ENCODE assay signal across 8 mouse cellular contexts in the genomic region with DNA sequence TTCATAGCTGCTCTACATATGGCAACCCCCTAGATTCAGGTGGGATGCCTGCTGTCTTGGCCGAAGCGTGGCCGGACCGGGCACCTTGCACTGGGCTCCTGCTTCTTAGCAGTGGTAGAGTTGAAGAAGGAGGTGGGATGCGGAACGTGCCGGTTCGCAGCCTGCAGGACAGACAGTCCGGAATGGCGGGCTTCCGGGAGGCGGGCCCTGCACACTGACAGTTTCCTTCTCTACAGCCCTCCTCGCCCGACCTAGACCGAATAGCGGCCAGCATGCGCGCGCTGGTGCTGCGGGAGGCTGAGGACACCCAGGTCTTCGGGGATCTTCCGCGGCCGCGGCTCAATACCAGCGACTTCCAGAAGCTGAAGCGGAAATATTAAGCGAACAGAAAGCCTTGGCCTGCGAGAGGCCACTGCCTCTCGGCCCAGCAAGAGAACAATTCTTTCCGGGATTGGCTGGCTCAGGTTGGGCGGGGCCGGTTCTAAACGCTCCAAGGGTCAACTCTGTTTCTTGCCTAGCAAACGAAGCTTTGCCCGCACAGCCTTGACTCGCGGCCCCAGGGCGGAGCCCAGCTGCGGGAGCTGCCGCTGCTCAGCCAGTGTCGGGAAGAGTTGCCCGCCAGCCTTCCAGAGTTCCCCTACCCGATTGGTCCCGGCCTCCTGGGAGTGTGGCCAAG. TPM values are rescaled to one million over a fixed set of nuclear protein-coding genes. Genes with fewer than 3 reads are reported as not detected.
DNase-seq lines count a peak whose midpoint lies in the region; ATAC-seq and TF ChIP-seq lines count a peak whose summit lies in the region.

No protein-coding gene starts in this region.

- TF ChIP-seq EP300 in heart, adult 2 months (IDR thresholded peaks at IDR 0.05; ENCODE audit: insufficient read depth, low read depth, low read length): 0 out of 2 replicates have a peak, but pooled peaks have one; percentile 10

- H3K4me3 ChIP-seq in embryonic facial prominence, embryonic 10.5 days: peak overlapping the region; percentile 62
- peak overlapping the region; percentile 59 for H3K4me3 ChIP-seq in heart, adult 2 months
- peak overlapping the region; percentile 62 for H3K4me3 ChIP-seq in liver, embryonic 11.5 days (ENCODE audit: low read depth, low read length)

- H3K9ac ChIP-seq in heart, adult 2 months (ENCODE audit: low read depth, low read length): peak overlapping the region; percentile 86
- H3K9ac ChIP-seq in liver, embryonic 11.5 days (ENCODE audit: low read depth, low read length): peak overlapping the region; percentile 84

- peaks cover 31% of the 10 kb centered on the region for H3K36me3 ChIP-seq in embryonic facial prominence, embryonic 10.5 days (replicated peaks)
- no peaks in the 10 kb centered on the region for H3K36me3 ChIP-seq in heart, adult 2 months (ENCODE audit: control insufficient read depth, insufficient read depth, low read length)
- H3K36me3 ChIP-seq in liver, embryonic 11.5 days (ENCODE audit: control insufficient read depth, insufficient read depth, low read length): peaks cover 8% of the 10 kb centered on the region; the same call in 1 of the 2 replicates

- no peaks in the 10 kb centered on the region for H3K9me3 ChIP-seq in embryonic facial prominence, embryonic 10.5 days
- no peaks in the 10 kb centered on the region for H3K9me3 ChIP-seq in liver, embryonic 11.5 days (ENCODE audit: control insufficient read depth, low read length)

- no peaks in the 10 kb centered on the region for H3K27me3 ChIP-seq in embryonic facial prominence, embryonic 10.5 days (replicated peaks; ENCODE audit: low read depth, poor library complexity, severe bottlenecking)
- H3K27me3 ChIP-seq in heart, adult 2 months (ENCODE audit: control insufficient read depth, insufficient read depth, low read length): no peaks in the 10 kb centered on the region
- no peaks in the 10 kb centered on the region for H3K27me3 ChIP-seq in liver, embryonic 11.5 days (replicated peaks; ENCODE audit: control insufficient read depth, insufficient read depth, low read length)

- WGBS in embryonic facial prominence, embryonic 10.5 days: 3% methylated on average over 45 of the region's 45 CpGs
- WGBS in heart, adult 2 months: under 1% methylated on average over 45 of the region's 45 CpGs
- 1% methylated on average over 45 of the region's 45 CpGs for WGBS in liver, embryonic 11.5 days

- peak overlapping the region; percentile 93 for H3K4me2 ChIP-seq in liver, embryonic 11.5 days

- peaks cover 3% of the 10 kb centered on the region for H3K79me2 ChIP-seq in heart, adult 2 months (replicated peaks; ENCODE audit: control insufficient read depth, insufficient read depth, low read length)

- DNase-seq in 3134 (ENCODE audit: extremely low read depth, insufficient read length, low spot score): peak; percentile 89
- DNase-seq in adrenal gland, postnatal 10 days: peak; percentile 95
- DNase-seq in embryonic facial prominence, embryonic 10.5 days (ENCODE audit: low spot score): peak; percentile 83
- DNase-seq in heart, adult 2 months: peak; percentile 91 to 93
- DNase-seq in kidney, adult 18-20 months: peak; percentile 95
- peak; percentile 86 for DNase-seq in liver, embryonic 11.5 days (ENCODE audit: low spot score)
- DNase-seq in monocyte, adult 2 months (ENCODE audit: low read depth in 1 of 2, low spot score in 2 of 2): peak; percentile 42 to 66
- peak; percentile 87 to 89 for DNase-seq in spleen, postnatal 10 days (ENCODE audit: low spot score in 2 of 2)

- no peak for TF ChIP-seq CTCF in heart, adult 2 months (IDR thresholded peaks at IDR 0.05)

- peak; percentile 70 for ATAC-seq in liver, embryonic 11.5 days (replicated peaks; ENCODE audit: low FRiP score)

- intact Hi-C loops in heart, adult 2 months (cut with DNase I): loop anchor here (2.0 to 5.0 kb wide), 2 partner anchors 14 to 43 kb away; partner anchors contain the start of genes Fuz and Ptov1

- H3K27ac ChIP-seq in embryonic facial prominence, embryonic 10.5 days (replicated peaks): peak overlapping the region; percentile 83
- H3K27ac ChIP-seq in heart, adult 2 months: peak overlapping the region; percentile 98
- H3K27ac ChIP-seq in liver, embryonic 11.5 days (ENCODE audit: low read depth, low read length): peak overlapping the region; percentile 97

- peak; percentile 76 for TF ChIP-seq POLR2A in heart, adult 2 months (IDR thresholded peaks at IDR 0.05; ENCODE audit: insufficient read depth, low read depth, low read length)

- peaks cover 76% of the 10 kb centered on the region for H3K4me1 ChIP-seq in embryonic facial prominence, embryonic 10.5 days
- H3K4me1 ChIP-seq in heart, adult 2 months (ENCODE audit: control insufficient read depth, insufficient read depth, low read length): peaks cover 8% of the 10 kb centered on the region
- H3K4me1 ChIP-seq in liver, embryonic 11.5 days (replicated peaks; ENCODE audit: control insufficient read depth, insufficient read depth, low read length): peaks cover 52% of the 10 kb centered on the region

RNA-seq across cellular contexts. Expression of gene Pnkp, which starts 2.4 kb away (rescaled TPM):
- 10 to 100 TPM; 37.6 to 38.6 TPM for total RNA-seq in adrenal gland, postnatal 10 days (2021)
- polyA plus RNA-seq in embryonic facial prominence, embryonic 10.5 days (2016; fragmentation: Nextera tagmentation; extraction: Ambion mirVana): 34.4 and 36.3 TPM in 2 replicates
- total RNA-seq in heart, adult 2 months (2021): 10 to 100 TPM; 15.3 to 19.6 TPM
- 20.2 and 30.1 TPM in 2 replicates for polyA plus RNA-seq in heart, adult 2 months (2012; rRNA removed)
- polyA plus RNA-seq in liver, embryonic 11.5 days (2014; fragmentation: Nextera tagmentation; extraction: Ambion mirVana): 30.9 and 32.5 TPM in 2 replicates

RNA-seq across cellular contexts. Expression of gene Tbc1d17, which starts 5.6 kb away (rescaled TPM):
- 10 to 100 TPM; 61.9 to 73.1 TPM for total RNA-seq in adrenal gland, postnatal 10 days (2021)
- polyA plus RNA-seq in embryonic facial prominence, embryonic 10.5 days (2016; fragmentation: Nextera tagmentation; extraction: Ambion mirVana): 77.2 and 82.7 TPM in 2 replicates
- total RNA-seq in heart, adult 2 months (2021): 10 to 100 TPM; 29.6 to 46.6 TPM
- polyA plus RNA-seq in heart, adult 2 months (2012; rRNA removed): 56.0 and 61.9 TPM in 2 replicates
- 50.5 and 53.3 TPM in 2 replicates for polyA plus RNA-seq in liver, embryonic 11.5 days (2014; fragmentation: Nextera tagmentation; extraction: Ambion mirVana)

RNA-seq across cellular contexts. Expression of gene Akt1s1, which starts 5.7 kb away (rescaled TPM):
- total RNA-seq in adrenal gland, postnatal 10 days (2021): 100 to 1,000 TPM in 1 of 2 experiments, 10 to 100 TPM in 1; 92.4 to 109 TPM
- 92.2 and 95.4 TPM in 2 replicates for polyA plus RNA-seq in embryonic facial prominence, embryonic 10.5 days (2016; fragmentation: Nextera tagmentation; extraction: Ambion mirVana)
- total RNA-seq in heart, adult 2 months (2021): 10 to 100 TPM; 62.6 to 72.8 TPM
- 53.8 and 63.0 TPM in 2 replicates for polyA plus RNA-seq in heart, adult 2 months (2012; rRNA removed)
- 46.5 and 53.9 TPM in 2 replicates for polyA plus RNA-seq in liver, embryonic 11.5 days (2014; fragmentation: Nextera tagmentation; extraction: Ambion mirVana)

RNA-seq across cellular contexts. Expression of gene Ptov1, which starts 15.1 kb away (rescaled TPM):
- total RNA-seq in adrenal gland, postnatal 10 days (2021): 100 to 1,000 TPM; 239 to 266 TPM
- 514 and 525 TPM in 2 replicates for polyA plus RNA-seq in embryonic facial prominence, embryonic 10.5 days (2016; fragmentation: Nextera tagmentation; extraction: Ambion mirVana)
- 100 to 1,000 TPM; 155 to 172 TPM for total RNA-seq in heart, adult 2 months (2021)
- 293 and 317 TPM in 2 replicates for polyA plus RNA-seq in heart, adult 2 months (2012; rRNA removed)
- 162 and 164 TPM in 2 replicates for polyA plus RNA-seq in liver, embryonic 11.5 days (2014; fragmentation: Nextera tagmentation; extraction: Ambion mirVana)

RNA-seq across cellular contexts. Expression of gene Med25, which starts 38.0 kb away (rescaled TPM):
- total RNA-seq in adrenal gland, postnatal 10 days (2021): 10 to 100 TPM; 73.7 to 83.7 TPM
- polyA plus RNA-seq in embryonic facial prominence, embryonic 10.5 days (2016; fragmentation: Nextera tagmentation; extraction: Ambion mirVana): 135 and 146 TPM in 2 replicates
- 10 to 100 TPM; 70.0 to 85.8 TPM for total RNA-seq in heart, adult 2 months (2021)
- 107 and 121 TPM in 2 replicates for polyA plus RNA-seq in heart, adult 2 months (2012; rRNA removed)
- polyA plus RNA-seq in liver, embryonic 11.5 days (2014; fragmentation: Nextera tagmentation; extraction: Ambion mirVana): 66.8 and 72.5 TPM in 2 replicates

Comparison
In these comparisons a context has a peak if more than half of its experiments do, and no peak if none do; other contexts are left out.
1. Peak in every context shown above with its lines: DNase-seq, ATAC-seq, H3K4me3 ChIP-seq and H3K27ac ChIP-seq.